ENCODE assay signal across 9 mouse cellular contexts in the genomic region with DNA sequence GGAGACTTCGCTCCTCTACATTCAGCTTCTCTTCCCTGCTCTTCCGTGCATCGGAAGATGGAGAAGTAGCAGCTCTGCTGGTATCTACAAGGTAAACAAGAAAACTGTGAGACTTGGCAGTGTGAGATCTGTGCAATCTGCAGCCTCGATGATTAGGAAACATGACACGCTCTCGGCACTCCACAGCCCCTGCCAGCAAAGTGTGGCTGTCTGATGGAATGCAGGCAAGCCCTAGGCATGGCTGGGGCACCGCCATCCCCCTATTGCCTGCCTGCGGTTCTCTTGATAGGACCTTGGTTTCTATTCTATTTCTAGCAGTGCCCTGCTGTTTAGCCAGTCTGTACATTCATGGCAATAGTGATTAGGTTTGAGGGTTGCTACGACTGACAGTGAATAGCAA. TPM values are rescaled to one million over a fixed set of nuclear protein-coding genes. Genes with fewer than 3 reads are reported as not detected.
DNase-seq lines count a peak whose midpoint lies in the region; ATAC-seq and TF ChIP-seq lines count a peak whose summit lies in the region.
"Had no signal": no experiment of that assay in that cellular context is flagged by ENCODE, and none has a peak within 500 bp of the region (broad histone marks: within the 10 kb centered on the region; RNA-seq: fewer than 3 reads in every experiment).

No protein-coding gene starts in this region.

- WGBS in lung, embryonic 14.5 days, result 26% methylated on average over 9 of the region's 9 CpGs
- 4% methylated on average over 9 of the region's 9 CpGs for WGBS in heart, embryonic 14.5 days
- WGBS in macrophage (ENCODE audit: missing documents), result 21% methylated on average over 9 of the region's 9 CpGs

- no peaks in the 10 kb centered on the region for H3K9me3 ChIP-seq in lung, embryonic 14.5 days (ENCODE audit: low read depth, low read length)
- H3K9me3 ChIP-seq in heart, embryonic 14.5 days (ENCODE audit: control insufficient read depth, low read length), result no peaks in the 10 kb centered on the region

- no peak overlapping the region for H3K4me3 ChIP-seq in lung, embryonic 14.5 days (ENCODE audit: low read depth, low read length)
- H3K4me3 ChIP-seq in heart, embryonic 14.5 days (ENCODE audit: control insufficient read depth in 1 of 2, insufficient read depth in 1 of 2, low read depth in 1 of 2, low read length in 2 of 2), result peak overlapping the region in 1 of 2 experiments; percentile 4; a peak in 1 of 4 replicates
- no peak overlapping the region for H3K4me3 ChIP-seq in macrophage (ENCODE audit: inconsistent target)

- ATAC-seq in lung, embryonic 14.5 days (ENCODE audit: insufficient read depth), result peak; percentile 66; the same call in 1 of the 2 replicates
- ATAC-seq in heart, embryonic 14.5 days (ENCODE audit: insufficient number of reproducible peaks, insufficient read depth, low FRiP score, low read depth), result peak; percentile 71; the same call in 1 of the 2 replicates

- H3K27me3 ChIP-seq in lung, embryonic 14.5 days (ENCODE audit: insufficient read depth, low read length), result no peaks in the 10 kb centered on the region
- peaks cover 17% of the 10 kb centered on the region for H3K27me3 ChIP-seq in heart, embryonic 14.5 days (ENCODE audit: control insufficient read depth, insufficient read depth, low read length)

- peaks cover 20% of the 10 kb centered on the region for H3K4me1 ChIP-seq in lung, embryonic 14.5 days (ENCODE audit: insufficient read depth)
- H3K4me1 ChIP-seq in heart, embryonic 14.5 days (ENCODE audit: control insufficient read depth in 2 of 2, insufficient read depth in 2 of 2, low read length in 2 of 2), result peaks cover 31 to 35% of the 10 kb centered on the region in 2 experiments

- no peak for TF ChIP-seq CTCF in lung, embryonic 14.5 days (IDR thresholded peaks at IDR 0.05; ENCODE audit: low read depth)

- no peak overlapping the region; the same call in 1 of the 2 replicates for H3K27ac ChIP-seq in lung, embryonic 14.5 days (ENCODE audit: low read depth)
- peak overlapping the region; percentile 71 to 76 for H3K27ac ChIP-seq in heart, embryonic 14.5 days (replicated peaks in 1 of 2; ENCODE audit: control insufficient read depth in 1 of 2, insufficient read depth in 1 of 2, low read depth in 2 of 2, low read length in 2 of 2)
- peak overlapping the region; percentile 61 for H3K27ac ChIP-seq in macrophage

- no peaks in the 10 kb centered on the region for H3K79me2 ChIP-seq in macrophage (ENCODE audit: inconsistent target)

- H3K4me2 ChIP-seq in lung, embryonic 14.5 days, result no peak overlapping the region
- H3K4me2 ChIP-seq in heart, embryonic 14.5 days (ENCODE audit: low read length), result peak overlapping the region; percentile 51

- H3K9ac ChIP-seq in lung, embryonic 14.5 days, result no peak overlapping the region
- H3K9ac ChIP-seq in heart, embryonic 14.5 days (ENCODE audit: low read length), result no peak overlapping the region; the same call in 1 of the 2 replicates

- peak; percentile 35 for DNase-seq in adrenal gland, postnatal 14 days
- DNase-seq in adrenal gland, adult 8-10 months, result no peak
- DNase-seq in lung, embryonic 14.5 days, result peak; percentile 44
- DNase-seq in lung, postnatal 36 days, result no peak
- no peak for DNase-seq in thymus, postnatal 0 days (ENCODE audit: low spot score)
- DNase-seq in gastrocnemius, adult 18-20 months (ENCODE audit: low spot score), result no peak
- DNase-seq: kidney, postnatal 14 days had no signal

- H3K36me3 ChIP-seq in lung, embryonic 14.5 days (ENCODE audit: insufficient read depth), result no peaks in the 10 kb centered on the region
- no peaks in the 10 kb centered on the region for H3K36me3 ChIP-seq in heart, embryonic 14.5 days (ENCODE audit: control insufficient read depth, insufficient read depth, low read length)
- H3K36me3 ChIP-seq in macrophage (ENCODE audit: inconsistent target), result no peaks in the 10 kb centered on the region

RNA-seq across cellular contexts. Expression of a gene that starts 59.7 kb away (rescaled TPM):
- 4.4 and 8.0 TPM in 2 replicates for total RNA-seq in adrenal gland, postnatal 14 days (2021)
- 10 to 100 TPM in 2 of 4 experiments, 1 to 10 TPM in 2; 6.9 to 12.3 (median 9.7) TPM for total RNA-seq in adrenal gland, adult 8-10 months (2022)
- polyA plus RNA-seq in lung, embryonic 14.5 days (2014; fragmentation: Nextera tagmentation; extraction: Ambion mirVana), result 2.3 and 2.5 TPM in 2 replicates
- 3.1 and 3.2 TPM in 2 replicates for polyA plus RNA-seq in heart, embryonic 14.5 days (2014; fragmentation: Nextera tagmentation; extraction: Ambion mirVana)
- 100 to 1,000 TPM in 8 of 26 experiments, 10 to 100 TPM in 18; 47.5 to 253 (median 74.6) TPM for total RNA-seq in macrophage (2018; cell fraction: chromatin; rRNA removed)
- 10 to 100 TPM; 25.1 to 62.5 (median 32.2) TPM for total RNA-seq in macrophage (2018; cell fraction: cytosol; rRNA removed)
- 100 to 1,000 TPM in 1 of 26 experiments, 10 to 100 TPM in 25; 36.3 to 104 (median 58.7) TPM for total RNA-seq in macrophage (2018; cell fraction: nucleus; rRNA removed)
- polyA plus RNA-seq in macrophage (2018), result 27.5 to 35.9 TPM (median 35.9 TPM) in 3 replicates
- 12.7 and 17.3 TPM in 2 replicates for polyA plus RNA-seq in thymus, postnatal 0 days (2015; fragmentation: Nextera tagmentation; extraction: Ambion mirVana)
- total RNA-seq in gastrocnemius, adult 18-20 months (2021), result 1 to 10 TPM in 1 of 2 experiments, under 1 TPM in 1; 0.84 to 1.5 TPM

Comparison
In these comparisons a context has a peak if more than half of its experiments do, and no peak if none do; other contexts are left out.
1. DNase-seq: peak in adrenal gland, postnatal 14 days (single experiment) and lung, embryonic 14.5 days (single experiment); none in adrenal gland, adult 8-10 months (single experiment), lung, postnatal 36 days (single experiment), thymus, postnatal 0 days (single experiment) and gastrocnemius, adult 18-20 months (single experiment).